31 mouse cellular contexts compared by ENCODE assay signal in the genomic region with DNA sequence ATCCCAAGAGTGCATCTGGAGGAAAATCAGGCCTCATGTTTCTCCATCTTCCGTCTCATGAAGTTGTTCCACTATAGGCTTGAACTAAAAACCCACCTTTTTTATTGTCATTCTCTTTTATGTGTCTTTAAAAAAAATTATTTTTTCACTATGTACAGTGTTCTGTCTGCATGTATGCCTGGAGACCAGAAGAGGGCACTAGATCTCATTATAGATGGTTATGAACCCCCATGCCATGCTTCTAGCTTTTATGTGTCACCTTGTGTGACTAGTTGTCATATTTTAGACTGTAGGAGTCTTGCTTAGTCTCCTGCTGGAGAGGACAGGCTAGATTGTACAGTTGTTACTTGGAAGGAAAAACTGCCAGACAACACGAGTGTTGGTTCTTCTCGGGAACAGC.
DNase-seq lines count a peak whose midpoint lies in the region; ATAC-seq and TF ChIP-seq lines count a peak whose summit lies in the region.
"Had no signal": no experiment of that assay in that cellular context is flagged by ENCODE, and none has a peak within 500 bp of the region (broad histone marks: within the 10 kb centered on the region; RNA-seq: fewer than 3 reads in every experiment).

No protein-coding gene starts in this region.

- TF ChIP-seq POLR2A in lung, adult 2 months (IDR thresholded peaks at IDR 0.05; ENCODE audit: borderline replicate concordance, extremely low read depth, low read depth, low read length), result no peak
- no peak for TF ChIP-seq POLR2A in CH12.LX (IDR thresholded peaks at IDR 0.05; ENCODE audit: low read depth, low read length)
- TF ChIP-seq POLR2A in bone marrow, adult 2 months (IDR thresholded peaks at IDR 0.05; ENCODE audit: borderline replicate concordance, control insufficient read depth, low read depth, low read length), result no peak

- H3K9me3 ChIP-seq in hindbrain, postnatal 0 days (ENCODE audit: low read length), result no peaks in the 10 kb centered on the region
- no peaks in the 10 kb centered on the region for H3K9me3 ChIP-seq in hindbrain, embryonic 11.5 days (ENCODE audit: control insufficient read depth, low read length)
- no peaks in the 10 kb centered on the region for H3K9me3 ChIP-seq in lung, embryonic 14.5 days (ENCODE audit: low read depth, low read length)
- H3K9me3 ChIP-seq in CH12.LX (replicated peaks; ENCODE audit: low read length), result no peaks in the 10 kb centered on the region
- H3K9me3 ChIP-seq: embryonic facial prominence, embryonic 13.5 days; forebrain, embryonic 12.5 days; heart, embryonic 12.5 days; hindbrain, embryonic 12.5 days; limb, embryonic 15.5 days; liver, embryonic 15.5 days; midbrain, embryonic 13.5 days; neural tube, embryonic 12.5 days had no signal

- no peak overlapping the region for H3K9ac ChIP-seq in hindbrain, postnatal 0 days (replicated peaks; ENCODE audit: low read length)
- H3K9ac ChIP-seq in hindbrain, embryonic 11.5 days (ENCODE audit: low read depth, low read length), result no peak overlapping the region
- H3K9ac ChIP-seq in lung, embryonic 14.5 days, result no peak overlapping the region
- no peak overlapping the region for H3K9ac ChIP-seq in CH12.LX (ENCODE audit: insufficient read depth, low read depth)
- H3K9ac ChIP-seq: embryonic facial prominence, embryonic 13.5 days; forebrain, embryonic 12.5 days; heart, embryonic 12.5 days; hindbrain, embryonic 12.5 days; limb, embryonic 15.5 days; liver, embryonic 15.5 days; midbrain, embryonic 13.5 days; neural tube, embryonic 12.5 days had no signal

- H3K4me3 ChIP-seq in hindbrain, postnatal 0 days (ENCODE audit: low read length), result no peak overlapping the region
- H3K4me3 ChIP-seq in hindbrain, embryonic 11.5 days (ENCODE audit: low read depth, low read length), result no peak overlapping the region
- no peak overlapping the region for H3K4me3 ChIP-seq in lung, embryonic 14.5 days (ENCODE audit: low read depth, low read length)
- no peak overlapping the region for H3K4me3 ChIP-seq in lung, adult 2 months (replicated peaks; ENCODE audit: extremely low read depth, low read depth, low read length)
- no peak overlapping the region for H3K4me3 ChIP-seq in CH12.LX (replicated peaks in 1 of 3; ENCODE audit: low read depth in 2 of 3, low read length in 2 of 3, poor library complexity in 1 of 3)
- H3K4me3 ChIP-seq in bone marrow, adult 2 months (replicated peaks; ENCODE audit: control insufficient read depth, low read depth, low read length), result no peak overlapping the region
- H3K4me3 ChIP-seq: embryonic facial prominence, embryonic 13.5 days; erythroblast, embryonic 14.5 days; forebrain, embryonic 12.5 days; heart, embryonic 12.5 days; hindbrain, embryonic 12.5 days; limb, embryonic 15.5 days; liver, embryonic 15.5 days; midbrain, embryonic 13.5 days; neural tube, embryonic 12.5 days had no signal

- DNase-seq in hindbrain, postnatal 0 days (ENCODE audit: low spot score), result no peak
- no peak for DNase-seq in hindbrain, embryonic 11.5 days (ENCODE audit: low spot score)
- no peak for DNase-seq in lung, embryonic 14.5 days
- no peak for DNase-seq in lung, adult 2 months
- DNase-seq in CH12.LX (ENCODE audit: extremely low read depth), result peak; percentile 52
- DNase-seq in right cerebral cortex, postnatal 10 days (ENCODE audit: low spot score in 2 of 2), result no peak
- no peak for DNase-seq in thymus, adult 18-20 months
- DNase-seq: adrenal gland, postnatal 36 days; cerebellum, adult 2 months; cerebellum, postnatal 36 days; embryo, embryonic 11 days; gastrocnemius, postnatal 14 days; heart, postnatal 10 days; kidney, adult 2 months; kidney, postnatal 14 days; layer of hippocampus, adult 9-11 months; left cerebral cortex, postnatal 4 days; lung, postnatal 14 days; right cerebral cortex, postnatal 25 days; spleen, adult 18-20 months; thymus, postnatal 36 days had no signal

- no peaks in the 10 kb centered on the region for H3K79me2 ChIP-seq in CH12.LX (replicated peaks; ENCODE audit: control insufficient read depth, extremely low read depth, insufficient read depth, poor library complexity, severe bottlenecking)

- no peaks in the 10 kb centered on the region for H3K36me3 ChIP-seq in hindbrain, postnatal 0 days (ENCODE audit: insufficient read depth, low read length)
- H3K36me3 ChIP-seq in hindbrain, embryonic 11.5 days (ENCODE audit: control insufficient read depth, insufficient read depth, low read length), result no peaks in the 10 kb centered on the region
- no peaks in the 10 kb centered on the region for H3K36me3 ChIP-seq in lung, embryonic 14.5 days (ENCODE audit: insufficient read depth)
- H3K36me3 ChIP-seq in CH12.LX (replicated peaks in 1 of 2; ENCODE audit: control insufficient read depth in 1 of 2, insufficient read depth in 1 of 2, low read length in 1 of 2), result no peaks in the 10 kb centered on the region
- H3K36me3 ChIP-seq: embryonic facial prominence, embryonic 13.5 days; forebrain, embryonic 12.5 days; heart, embryonic 12.5 days; hindbrain, embryonic 12.5 days; limb, embryonic 15.5 days; liver, embryonic 15.5 days; midbrain, embryonic 13.5 days; neural tube, embryonic 12.5 days had no signal

- TF ChIP-seq RAD21 in CH12.LX (IDR thresholded peaks at IDR 0.05; ENCODE audit: low read depth, low read length), result peak; percentile 22

- no peak for TF ChIP-seq EP300 in CH12.LX (IDR thresholded peaks at IDR 0.05; ENCODE audit: low read length)

- no peak overlapping the region for H3K4me2 ChIP-seq in hindbrain, postnatal 0 days (ENCODE audit: low read depth, low read length)
- no peak overlapping the region for H3K4me2 ChIP-seq in hindbrain, embryonic 11.5 days (replicated peaks; ENCODE audit: low read depth, low read length)
- H3K4me2 ChIP-seq in lung, embryonic 14.5 days, result no peak overlapping the region
- no peak overlapping the region for H3K4me2 ChIP-seq in CH12.LX (ENCODE audit: insufficient read depth, low read depth, poor library complexity, severe bottlenecking)
- H3K4me2 ChIP-seq: embryonic facial prominence, embryonic 13.5 days; forebrain, embryonic 12.5 days; heart, embryonic 12.5 days; hindbrain, embryonic 12.5 days; limb, embryonic 15.5 days; liver, embryonic 15.5 days; midbrain, embryonic 13.5 days; neural tube, embryonic 12.5 days had no signal

- in situ Hi-C loops in CH12.LX (cut with MboI; ENCODE audit: low pct_ligation_motif_present, low pct_unique_long_range_greater_than_20kb, low sequenced_read_pairs), result loop anchor here (10.0 kb wide), 2 partner anchors 51 to 91 kb away; no protein-coding TSS in a partner anchor

- no peak for ATAC-seq in hindbrain, postnatal 0 days
- no peak for ATAC-seq in hindbrain, embryonic 11.5 days (ENCODE audit: low FRiP score)
- ATAC-seq in lung, embryonic 14.5 days (ENCODE audit: insufficient read depth), result no peak
- ATAC-seq: midbrain, embryonic 13.5 days had no signal

- 95% methylated on average over 3 of the region's 3 CpGs for WGBS in hindbrain, postnatal 0 days
- WGBS in hindbrain, embryonic 11.5 days, result 95% methylated on average over 3 of the region's 3 CpGs
- 95% methylated on average over 3 of the region's 3 CpGs for WGBS in lung, embryonic 14.5 days
- WGBS in lung, adult 2 months, result 96% methylated on average over 3 of the region's 3 CpGs
- 88% methylated on average over 3 of the region's 3 CpGs for WGBS in bone marrow, adult 2 months

- no peaks in the 10 kb centered on the region for H3K4me1 ChIP-seq in hindbrain, postnatal 0 days (ENCODE audit: insufficient read depth, low read length)
- no peaks in the 10 kb centered on the region for H3K4me1 ChIP-seq in hindbrain, embryonic 11.5 days (replicated peaks; ENCODE audit: control insufficient read depth, insufficient read depth, low read length)
- H3K4me1 ChIP-seq in lung, embryonic 14.5 days (ENCODE audit: insufficient read depth), result no peaks in the 10 kb centered on the region
- H3K4me1 ChIP-seq in lung, adult 2 months (ENCODE audit: control insufficient read depth, insufficient read depth, low read length), result no peaks in the 10 kb centered on the region
- peaks cover 13 to 55% of the 10 kb centered on the region in 2 experiments for H3K4me1 ChIP-seq in CH12.LX (ENCODE audit: control insufficient read depth in 1 of 2, insufficient read depth in 2 of 2)
- H3K4me1 ChIP-seq in bone marrow, adult 2 months (ENCODE audit: control insufficient read depth, insufficient read depth, low read length), result no peaks in the 10 kb centered on the region; the same call in 1 of the 2 replicates
- H3K4me1 ChIP-seq: forebrain, embryonic 12.5 days; hindbrain, embryonic 12.5 days; limb, embryonic 15.5 days; liver, embryonic 15.5 days; midbrain, embryonic 13.5 days; neural tube, embryonic 12.5 days had no signal

- H3K27ac ChIP-seq in hindbrain, postnatal 0 days, result no peak overlapping the region
- no peak overlapping the region for H3K27ac ChIP-seq in hindbrain, embryonic 11.5 days (ENCODE audit: low read depth, low read length)
- H3K27ac ChIP-seq in lung, embryonic 14.5 days (ENCODE audit: low read depth), result no peak overlapping the region
- no peak overlapping the region for H3K27ac ChIP-seq in CH12.LX (ENCODE audit: insufficient read depth, low read depth)
- peak overlapping the region; percentile 51; the same call in 1 of the 2 replicates for H3K27ac ChIP-seq in bone marrow, adult 2 months (ENCODE audit: control insufficient read depth, insufficient read depth, low read depth, low read length, poor library complexity)
- H3K27ac ChIP-seq: embryonic facial prominence, embryonic 13.5 days; forebrain, embryonic 12.5 days; hindbrain, embryonic 12.5 days; limb, embryonic 15.5 days; liver, embryonic 15.5 days; midbrain, embryonic 13.5 days; neural tube, embryonic 12.5 days had no signal

- dilution Hi-C loops in CH12.LX (cut with MboI; ENCODE audit: extremely low pct_ligation_motif_present, extremely low pct_unique_long_range_greater_than_20kb, low sequenced_read_pairs), result no loop called here

- 0 out of 2 replicates have a peak, but pooled peaks have one; percentile 37 for TF ChIP-seq CTCF in hindbrain, postnatal 0 days (IDR thresholded peaks at IDR 0.05; ENCODE audit: low read depth)
- TF ChIP-seq CTCF in lung, embryonic 14.5 days (IDR thresholded peaks at IDR 0.05; ENCODE audit: low read depth), result peak; percentile 36; the same call in 1 of the 2 replicates
- TF ChIP-seq CTCF in lung, adult 2 months (IDR thresholded peaks at IDR 0.05; ENCODE audit: insufficient read depth, low read length), result no peak
- peak; percentile 16 to 62; a peak in 2 of 4 replicates for TF ChIP-seq CTCF in CH12.LX (conservative IDR thresholded peaks at IDR 0.05 in 1 of 2, IDR thresholded peaks at IDR 0.05 in 1 of 2; ENCODE audit: low read depth in 2 of 2, low read length in 2 of 2)
- TF ChIP-seq CTCF in bone marrow, adult 2 months (IDR thresholded peaks at IDR 0.05; ENCODE audit: control insufficient read depth, insufficient read depth, low read length), result no peak

- H3K27me3 ChIP-seq in hindbrain, postnatal 0 days (ENCODE audit: insufficient read depth, low read length), result no peaks in the 10 kb centered on the region
- no peaks in the 10 kb centered on the region for H3K27me3 ChIP-seq in hindbrain, embryonic 11.5 days (ENCODE audit: control insufficient read depth, insufficient read depth, low read length)
- no peaks in the 10 kb centered on the region for H3K27me3 ChIP-seq in lung, embryonic 14.5 days (ENCODE audit: insufficient read depth, low read length)
- H3K27me3 ChIP-seq in CH12.LX (replicated peaks), result no peaks in the 10 kb centered on the region
- H3K27me3 ChIP-seq: embryonic facial prominence, embryonic 13.5 days; forebrain, embryonic 12.5 days; heart, embryonic 12.5 days; hindbrain, embryonic 12.5 days; limb, embryonic 15.5 days; liver, embryonic 15.5 days; midbrain, embryonic 13.5 days; neural tube, embryonic 12.5 days had no signal

Comparison
In these comparisons a context has a peak if more than half of its experiments do, and no peak if none do; other contexts are left out.
1. CTCF ChIP-seq: peak in hindbrain, postnatal 0 days (single experiment), lung, embryonic 14.5 days (single experiment) and CH12.LX (2 of 2); none in lung, adult 2 months (single experiment) and bone marrow, adult 2 months (single experiment).